Mouse (Mus musculus) brain, embryonic 14.5 days (tissue): ENCODE measurements around the gene Ext2.

Experiments used
- CTCF ChIP-seq: fragments of 200-500 bp; IDR thresholded peaks from 2 replicates; pipeline ENCODE4 v1.5.1; 2012; ENCODE audit warnings: inconsistent platforms, mild to moderate bottlenecking, moderate library complexity, borderline replicate concordance; ENCODE audit not compliant: insufficient read depth, insufficient read length; ENCODE audit errors: extremely low read depth
- POLR2A ChIP-seq: fragments of 200-500 bp; IDR thresholded peaks from 2 replicates; pipeline ENCODE4 v1.6.1; 2012; ENCODE audit warnings: mild to moderate bottlenecking, inconsistent platforms, borderline replicate concordance; ENCODE audit not compliant: poor library complexity, insufficient read depth, insufficient read length, severe bottlenecking; ENCODE audit errors: extremely low read depth

DNA sequence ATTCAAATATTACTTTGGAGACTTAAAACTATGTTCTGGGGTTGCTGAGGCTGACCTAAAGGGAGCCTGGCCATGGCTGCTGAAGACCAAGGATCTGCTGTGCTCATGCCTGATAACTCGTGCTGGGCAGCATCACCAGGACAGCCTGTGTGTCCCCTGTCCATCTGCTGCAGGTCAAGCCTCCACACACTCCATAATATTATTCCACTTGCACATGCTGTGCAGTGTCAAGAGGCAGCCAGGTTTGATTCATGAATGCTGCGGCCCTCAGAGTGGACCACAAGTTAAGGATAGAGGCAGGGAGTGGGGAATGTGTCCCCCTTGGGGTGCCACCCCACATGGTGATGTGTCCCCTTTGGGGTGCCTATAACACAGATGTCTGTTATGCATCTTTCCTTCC is 68.0 kb downstream of the Ext2 start:
- no peak for TF ChIP-seq POLR2A
- no peak for TF ChIP-seq CTCF
